Mouse (Mus musculus) stomach, postnatal 0 days (tissue): ENCODE data around the gene Vac14. TPM values are rescaled to one million over a fixed set of nuclear protein-coding genes. Genes with fewer than 3 reads are reported as not detected.

Source experiments
- ATAC-seq: fragments of 200-750 bp; cut with Nextera tagmentation; 2 replicates; pipeline ENCODE4 v1.8.0; 2017; ENCODE audit not compliant: low FRiP score, low TSS enrichment
- DNase-seq: peaks from one replicate; pipeline ENCODE4 v3.0.0-alpha.2; 2016; ENCODE audit warnings: low spot score
- H3K27ac ChIP-seq: fragments of 300-500 bp; sonication (generic); replicated peaks from 2 replicates; pipeline ENCODE4 v1.5.1; 2014; ENCODE audit warnings: mild to moderate bottlenecking, control low read depth
- H3K27me3 ChIP-seq: fragments of 300-500 bp; sonication (generic); 2 replicates; pipeline ENCODE4 v1.6.1; 2014; ENCODE audit warnings: low read length; ENCODE audit not compliant: control insufficient read depth, insufficient read depth
- H3K36me3 ChIP-seq: fragments of 300-500 bp; sonication (generic); 2 replicates; pipeline ENCODE4 v1.6.1; 2014; ENCODE audit warnings: low read length, mixed read lengths; ENCODE audit not compliant: control insufficient read depth, insufficient read depth
- H3K4me1 ChIP-seq: fragments of 300-500 bp; sonication (generic); replicated peaks from 2 replicates; pipeline ENCODE4 v1.6.1; 2014; ENCODE audit warnings: antibody characterized with exemption; ENCODE audit not compliant: control insufficient read depth, insufficient read depth
- H3K4me2 ChIP-seq: fragments of 300-500 bp; sonication (generic); replicated peaks from 2 replicates; pipeline ENCODE4 v1.6.1; 2014; ENCODE audit warnings: low read depth, mild to moderate bottlenecking, control low read depth, moderate library complexity
- H3K4me3 ChIP-seq: fragments of 300-500 bp; sonication (generic); 2 replicates; pipeline ENCODE4 v1.5.1; 2014; ENCODE audit warnings: low read depth, low read length, control low read depth
- H3K9ac ChIP-seq: fragments of 300-500 bp; sonication (generic); 2 replicates; pipeline ENCODE4 v1.6.1; 2014; ENCODE audit warnings: mild to moderate bottlenecking, low read length, control low read depth, mixed read lengths
- H3K9me3 ChIP-seq: fragments of 300-500 bp; sonication (generic); 2 replicates; pipeline ENCODE4 v1.6.1; 2016; ENCODE audit warnings: low read length; ENCODE audit not compliant: control insufficient read depth
- CTCF ChIP-seq: IDR thresholded peaks from 2 replicates; pipeline ENCODE4 v1.5.1; 2016; ENCODE audit warnings: antibody characterized with exemption, low read depth, mild to moderate bottlenecking, moderate library complexity
- EP300 ChIP-seq: optimal IDR thresholded peaks from 2 replicates; pipeline ENCODE3; 2016; ENCODE audit warnings: antibody characterized with exemption
- WGBS: fragments of 180-500 bp; shearing (Covaris S2); extraction: QIAGEN DNeasy Blood & Tissue Kit; methylation state at CpG from one replicate; pipeline ENCODE4 v1.1.7; 2014; 5-methylcytosine and 5-hydroxymethylcytosine counted together
- polyA plus RNA-seq: library from polyadenylated mRNA; unstranded; fragments of >200 nt; fragmentation: Nextera tagmentation; extraction: Ambion mirVana; gene quantifications from 2 replicates; pipeline ENCODE4 v1.2.1, GENCODE M21; 2015

The Vac14 gene
- polyA plus RNA-seq, 1 experiment from 2014 or later: 7.7 TPM

DNA sequence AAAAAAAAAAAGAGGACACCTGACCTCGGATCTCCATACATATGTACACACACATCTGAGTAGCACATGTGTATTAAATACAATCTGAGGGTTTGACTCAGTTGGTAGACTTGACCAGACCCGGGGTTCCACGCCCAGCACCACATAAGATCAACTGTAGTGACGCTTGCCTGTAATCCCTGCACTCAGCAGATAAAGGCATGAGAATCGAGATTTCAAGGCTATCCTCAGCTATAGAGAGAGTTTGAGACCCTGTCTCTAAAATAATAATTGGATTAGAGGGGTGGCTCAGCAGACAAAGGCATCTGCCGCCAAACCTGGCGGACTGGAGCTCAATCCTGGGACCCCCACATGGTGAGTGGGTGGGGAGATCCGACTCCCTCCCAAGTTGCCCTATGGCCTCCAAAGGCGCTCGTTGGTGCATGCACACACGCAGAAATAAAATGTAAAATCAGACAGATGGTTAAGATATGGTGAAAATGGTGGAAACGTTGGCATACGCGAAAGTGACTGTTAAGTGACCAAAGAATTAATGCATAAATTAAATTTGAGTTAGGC is 505 bp upstream of the Vac14 start:
- ATAC-seq: peak; percentile 13; the same call in 1 of the 2 replicates
- WGBS: 21% methylated on average over 14 of the region's 14 CpGs

DNA sequence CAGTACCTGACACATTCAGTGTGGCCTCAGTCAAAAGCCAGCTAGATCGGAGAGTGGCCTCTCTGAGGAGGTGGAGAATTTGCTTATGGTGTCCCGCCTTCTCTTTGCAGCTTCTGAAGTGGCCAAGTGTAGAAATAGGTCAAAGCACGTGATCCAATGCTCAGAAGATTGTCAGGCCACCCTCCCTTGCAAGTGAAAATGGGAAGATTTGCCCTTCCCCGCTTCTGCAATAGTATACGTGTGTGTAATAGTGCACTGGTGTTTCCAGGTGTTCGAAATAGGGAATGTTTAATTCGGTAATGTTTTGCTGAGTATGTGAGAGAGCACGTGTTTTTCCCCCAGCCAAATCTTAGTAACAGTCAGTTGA is 806 bp downstream of the Vac14 start:
- ATAC-seq: no peak
- TF ChIP-seq EP300: no peak
- no peak for TF ChIP-seq CTCF
- Histone ChIP-seq H3K4me1 (0 out of 2 replicates have a peak, but pooled peaks cover 3% of the 10 kb centered on the region), H3K9ac (no peak overlapping the region; the same call in 1 of the 2 replicates), H3K27ac (no peak overlapping the region), H3K36me3 (no peaks in the 10 kb centered on the region), H3K27me3 (no peaks in the 10 kb centered on the region), H3K4me3 (peak overlapping the region; percentile 88), H3K4me2 (peak overlapping the region; percentile 82), H3K9me3 (no peaks in the 10 kb centered on the region)
- WGBS: 20% methylated on average over 8 of the region's 8 CpGs
- DNase-seq: no peak

More for the DNA sequence above, 505 bp upstream of the Vac14 start:
- TF ChIP-seq EP300 (no peak), CTCF (no peak)
- 0 out of 2 replicates have a peak, but pooled peaks cover 3% of the 10 kb centered on the region for H3K4me1 ChIP-seq
- peak overlapping the region; percentile 88 for H3K4me3 ChIP-seq
- H3K27ac ChIP-seq: no peak overlapping the region
- H3K9me3 ChIP-seq: no peaks in the 10 kb centered on the region
- H3K9ac ChIP-seq: 0 out of 2 replicates have a peak overlapping the region, but pooled peaks have one; percentile 0
- peak overlapping the region; percentile 82 for H3K4me2 ChIP-seq
- no peaks in the 10 kb centered on the region for H3K27me3 ChIP-seq
- DNase-seq: no peak
- no peaks in the 10 kb centered on the region for H3K36me3 ChIP-seq

DNA sequence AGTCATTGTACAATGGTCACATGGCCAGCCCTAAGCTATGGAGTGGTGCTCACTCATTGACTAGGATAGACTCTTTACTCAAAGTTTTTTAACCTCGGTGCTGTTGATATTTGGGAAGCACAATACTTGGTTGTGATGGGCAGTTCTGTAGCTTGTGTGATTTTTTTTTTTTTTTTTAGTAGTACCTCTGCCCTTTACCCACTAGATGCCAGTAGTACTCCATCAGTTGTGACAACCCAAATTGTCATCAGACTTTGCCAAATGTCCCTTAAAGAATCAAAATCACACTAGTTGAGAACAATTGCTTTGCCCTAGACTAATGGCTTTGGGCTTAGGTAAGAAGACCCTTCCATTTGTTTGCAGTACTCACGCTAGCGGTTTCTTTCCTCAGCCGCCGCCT is 1.5 kb downstream of the Vac14 start:
- H3K9ac ChIP-seq: no peak overlapping the region
- no peaks in the 10 kb centered on the region for H3K9me3 ChIP-seq
- DNase-seq: no peak
- H3K27me3 ChIP-seq: no peaks in the 10 kb centered on the region
- no peak overlapping the region for H3K4me2 ChIP-seq
- WGBS: 85% methylated on average over 5 of the region's 5 CpGs
- TF ChIP-seq CTCF (peak; percentile 49), EP300 (no peak)
- no peak overlapping the region for H3K4me3 ChIP-seq
- ATAC-seq: no peak
- H3K27ac ChIP-seq: no peak overlapping the region
- H3K4me1 ChIP-seq: 0 out of 2 replicates have a peak, but pooled peaks cover 3% of the 10 kb centered on the region
- no peaks in the 10 kb centered on the region for H3K36me3 ChIP-seq

DNA sequence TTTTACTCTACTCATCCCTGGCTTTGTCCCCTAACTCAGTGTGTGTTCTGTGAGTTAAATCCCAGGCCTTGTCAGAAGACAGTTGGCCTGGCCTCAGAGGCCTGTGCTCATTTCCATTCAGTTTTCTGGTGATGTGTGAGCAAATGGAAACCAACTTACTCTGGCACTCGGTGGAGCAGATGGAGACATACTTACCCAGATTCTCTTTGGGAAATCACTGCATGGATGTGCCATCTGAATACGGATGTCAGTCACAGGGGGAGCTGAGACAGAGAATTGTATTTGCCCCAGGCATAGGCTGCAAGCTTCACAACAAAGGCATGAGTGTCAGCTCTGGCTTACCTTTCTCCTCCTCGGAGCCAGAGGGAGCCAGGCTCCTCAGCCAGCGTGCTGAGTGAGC is 8.0 kb downstream of the Vac14 start:
- Histone ChIP-seq H3K4me1 (no peaks in the 10 kb centered on the region), H3K4me3 (no peak overlapping the region), H3K36me3 (no peaks in the 10 kb centered on the region), H3K9me3 (no peaks in the 10 kb centered on the region), H3K27me3 (no peaks in the 10 kb centered on the region), H3K9ac (no peak overlapping the region), H3K4me2 (no peak overlapping the region), H3K27ac (no peak overlapping the region)
- no peak for DNase-seq
- 75% methylated on average over 4 of the region's 4 CpGs for WGBS
- ATAC-seq: no peak
- TF ChIP-seq EP300 (no peak), CTCF (no peak)

DNA sequence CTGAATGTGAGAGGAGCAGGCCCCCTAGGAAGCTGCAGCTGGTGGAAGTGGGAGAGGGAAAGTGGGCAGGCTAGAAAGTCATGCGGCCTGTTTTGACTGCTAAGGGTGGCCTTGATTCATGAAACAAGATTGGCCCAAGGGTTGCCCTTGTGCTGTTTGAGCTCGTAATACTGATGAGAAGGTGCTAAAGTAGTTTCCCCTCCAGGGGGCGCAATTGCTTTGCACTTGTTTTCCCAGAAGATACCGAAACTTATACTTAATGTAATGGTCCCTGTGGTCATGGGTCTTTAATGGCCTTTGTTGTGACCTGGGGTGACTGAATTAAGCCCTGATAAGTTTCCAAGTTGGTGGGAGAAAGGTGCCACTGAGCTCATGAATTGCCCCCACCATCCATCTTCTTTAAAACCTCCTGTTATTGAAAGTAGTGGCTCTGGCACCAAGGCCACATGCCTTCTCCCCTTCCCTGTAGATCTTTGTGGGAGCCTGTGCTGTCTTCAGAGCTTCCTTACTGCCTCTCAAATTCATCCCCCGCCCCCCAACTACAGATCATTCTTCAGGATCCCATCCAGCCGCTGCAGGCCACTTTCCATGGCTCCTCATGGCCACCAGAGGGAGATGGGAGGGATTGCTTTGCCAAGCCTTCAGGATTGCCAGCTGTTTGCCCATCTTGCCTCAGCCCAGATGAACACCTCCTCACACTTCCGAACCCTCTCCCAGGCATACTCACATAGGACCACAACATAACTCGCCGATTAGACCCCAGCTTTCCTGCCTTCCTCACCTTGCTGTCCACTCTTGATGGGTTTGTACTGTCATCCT is 11.1 kb downstream of the Vac14 start:
- WGBS: 67% methylated on average over 9 of the region's 9 CpGs
- DNase-seq: peak; percentile 61
- Histone ChIP-seq H3K36me3 (no peaks in the 10 kb centered on the region; the same call in 1 of the 2 replicates), H3K27me3 (no peaks in the 10 kb centered on the region), H3K4me1 (no peaks in the 10 kb centered on the region), H3K9me3 (no peaks in the 10 kb centered on the region), H3K4me2 (no peak overlapping the region), H3K9ac (no peak overlapping the region), H3K27ac (no peak overlapping the region), H3K4me3 (no peak overlapping the region)
- no peak for ATAC-seq
- peak; percentile 72 for TF ChIP-seq CTCF
- no peak for TF ChIP-seq EP300

DNA sequence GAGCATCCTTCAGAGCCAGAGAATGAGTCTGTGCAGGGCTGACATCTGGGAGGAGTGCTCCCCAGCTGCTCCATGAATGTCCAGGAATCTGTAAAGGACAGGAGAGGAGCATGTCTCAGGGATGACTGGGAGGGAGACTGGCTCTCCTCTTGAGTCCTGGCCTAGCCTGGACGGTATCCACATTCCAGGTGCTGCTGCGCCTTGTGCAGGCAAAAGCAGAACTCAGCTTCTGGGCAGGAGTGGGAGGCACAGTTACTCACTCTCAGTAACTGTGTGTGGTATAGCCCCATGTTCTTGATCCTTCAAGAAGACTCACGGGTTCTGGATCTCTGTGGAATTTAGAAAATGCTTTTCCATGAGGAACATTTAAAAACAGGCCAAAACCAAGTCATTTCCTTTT is 11.7 kb downstream of the Vac14 start:
- no peak overlapping the region for H3K9ac ChIP-seq

More for the DNA sequence above, 11.7 kb downstream of the Vac14 start:
- no peak overlapping the region for H3K27ac ChIP-seq
- H3K4me3 ChIP-seq: no peak overlapping the region
- no peaks in the 10 kb centered on the region for H3K9me3 ChIP-seq
- no peaks in the 10 kb centered on the region for H3K4me1 ChIP-seq
- no peak for DNase-seq
- no peak for TF ChIP-seq EP300
- no peak for TF ChIP-seq CTCF
- no peaks in the 10 kb centered on the region for H3K27me3 ChIP-seq
- H3K36me3 ChIP-seq: no peaks in the 10 kb centered on the region; the same call in 1 of the 2 replicates
- WGBS: 65% methylated on average over 3 of the region's 3 CpGs
- H3K4me2 ChIP-seq: no peak overlapping the region
- ATAC-seq: no peak
